Mouse (Mus musculus): Measurements from ENCODE around the gene Mink1. TPM values are rescaled to one million over a fixed set of nuclear protein-coding genes. Genes with fewer than 3 reads are reported as not detected.
"Not testable (repeated sequence)": the region's sequence is repeated elsewhere in the genome, so short reads cannot be mapped to it uniquely, and the experiment has no call there.

Gene Mink1
- polyA plus RNA-seq (2012; rRNA removed), result 222 and 224 TPM in 2 replicates

- peak within 1 kb of the TSS; percentile 82 for H3K27ac ChIP-seq (ENCODE audit: insufficient read depth, low read length)
- WGBS, result under 1% methylated on average over 57 of the region's 57 CpGs
- peak within 1 kb of the TSS; percentile 84 for H3K4me3 ChIP-seq (replicated peaks; ENCODE audit: insufficient read depth, low read depth, low read length)
- peaks cover 8% of the 10 kb centered on the region for H3K4me1 ChIP-seq (ENCODE audit: control insufficient read depth, insufficient read depth, low read length)
- no peaks in the 10 kb centered on the region for H3K27me3 ChIP-seq (ENCODE audit: control insufficient read depth, insufficient read depth, low read length)
- no peak for TF ChIP-seq CTCF (IDR thresholded peaks at IDR 0.05; ENCODE audit: borderline replicate concordance, insufficient read depth, low read depth, low read length)
- TF ChIP-seq POLR2A (IDR thresholded peaks at IDR 0.05; ENCODE audit: borderline replicate concordance, insufficient read depth, low read length), result peak; percentile 97
- peak; percentile 89 to 90 for DNase-seq
Measured at GRCm38 (mm10) chr11:70562287-70562994, at the start of gene Mink1. Mink1 (plus strand) TSS chr11:70562881.

DNA sequence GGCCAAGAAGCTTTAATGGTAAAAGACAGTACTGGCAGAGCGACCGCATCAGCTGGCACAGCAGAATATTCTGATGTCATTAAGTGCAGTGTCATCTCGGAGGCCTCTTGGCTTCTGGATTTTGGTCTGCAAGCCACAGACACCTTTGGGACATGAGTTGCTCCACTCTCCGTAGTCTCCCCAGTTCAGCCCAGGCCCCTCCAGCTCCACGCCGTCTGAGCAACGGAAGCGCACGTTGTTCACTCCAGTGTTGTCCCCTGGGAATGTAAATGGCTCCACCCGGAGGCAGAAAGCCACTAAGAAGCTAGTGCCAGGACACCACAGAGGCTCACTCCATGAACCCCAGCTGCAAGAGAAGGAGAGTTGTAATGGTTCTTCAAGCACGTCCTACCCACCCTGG, 49.2 kb upstream of the Mink1 start:
- Histone ChIP-seq H3K4me1 (ENCODE audit: control insufficient read depth, insufficient read depth, low read length) (no peaks in the 10 kb centered on the region), H3K27ac (ENCODE audit: insufficient read depth, low read length) (no peak overlapping the region), H3K4me3 (replicated peaks; ENCODE audit: insufficient read depth, low read depth, low read length) (no peak overlapping the region), H3K27me3 (ENCODE audit: control insufficient read depth, insufficient read depth, low read length) (no peaks in the 10 kb centered on the region)
- 14% methylated on average over 11 of the region's 11 CpGs for WGBS
- TF ChIP-seq CTCF (IDR thresholded peaks at IDR 0.05; ENCODE audit: borderline replicate concordance, insufficient read depth, low read depth, low read length) (no peak), POLR2A (IDR thresholded peaks at IDR 0.05; ENCODE audit: borderline replicate concordance, insufficient read depth, low read length) (no peak)
- no peak for DNase-seq

DNA sequence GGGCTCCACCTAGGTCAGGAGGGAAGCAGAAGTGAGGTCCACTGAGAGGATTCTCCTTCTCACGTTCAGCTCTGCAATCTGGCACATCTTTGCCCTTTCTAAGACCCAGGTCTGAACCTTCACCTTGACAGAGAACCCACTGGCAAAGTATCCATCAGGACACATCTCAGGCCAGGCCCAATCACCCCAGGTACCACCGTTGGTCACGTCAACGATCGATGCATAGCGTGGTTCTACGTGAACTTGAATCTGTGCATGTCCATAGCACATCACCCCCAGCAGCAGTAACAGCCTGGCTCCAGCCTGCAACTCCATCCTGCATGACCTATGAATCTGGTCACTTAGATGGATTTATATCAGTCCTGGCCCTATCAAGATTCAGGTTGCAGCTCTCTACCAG, 48.4 kb upstream of the Mink1 start, which contains the start of gene Vmo1:
Vmo1 (minus strand) TSS at position 329 of the 400 bp plus-strand sequence.
- WGBS, result 87% methylated on average over 7 of the region's 7 CpGs
- TF ChIP-seq CTCF (IDR thresholded peaks at IDR 0.05; ENCODE audit: borderline replicate concordance, insufficient read depth, low read depth, low read length), result no peak
- DNase-seq, result no peak
- Histone ChIP-seq H3K27me3 (ENCODE audit: control insufficient read depth, insufficient read depth, low read length) (no peaks in the 10 kb centered on the region), H3K27ac (ENCODE audit: insufficient read depth, low read length) (no peak within 1 kb of the TSS), H3K4me3 (replicated peaks; ENCODE audit: insufficient read depth, low read depth, low read length) (no peak within 1 kb of the TSS), H3K4me1 (ENCODE audit: control insufficient read depth, insufficient read depth, low read length) (no peaks in the 10 kb centered on the region)

DNA sequence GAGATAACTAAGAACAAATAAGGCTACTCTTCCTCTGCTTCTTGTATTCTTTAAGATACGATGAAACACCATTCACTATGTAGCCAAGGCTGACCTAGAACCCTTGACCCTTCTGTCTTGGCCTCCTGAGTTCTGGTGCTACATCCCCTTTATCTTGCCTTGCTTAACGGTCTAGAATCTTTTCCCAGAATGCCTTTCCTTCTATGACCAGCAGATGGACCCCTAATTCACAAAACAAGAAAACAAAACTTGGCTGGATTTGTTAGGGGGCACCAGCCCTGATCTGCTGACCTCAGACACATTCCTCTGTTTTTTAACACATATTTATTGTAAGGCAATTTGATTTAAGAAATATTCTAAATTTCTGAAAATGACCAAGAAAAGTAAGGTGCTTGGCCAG, 46.3 kb upstream of the Mink1 start:
- peaks cover 3% of the 10 kb centered on the region; the same call in 1 of the 2 replicates for H3K4me1 ChIP-seq (ENCODE audit: control insufficient read depth, insufficient read depth, low read length)
- TF ChIP-seq CTCF (IDR thresholded peaks at IDR 0.05; ENCODE audit: borderline replicate concordance, insufficient read depth, low read depth, low read length) (peak; percentile 35; the same call in 1 of the 2 replicates), POLR2A (IDR thresholded peaks at IDR 0.05; ENCODE audit: borderline replicate concordance, insufficient read depth, low read length) (no peak)
- H3K27ac ChIP-seq (ENCODE audit: insufficient read depth, low read length), result no peak overlapping the region
- peak in 1 of 2 experiments; percentile 24 for DNase-seq
- 22% methylated on average over 2 of the region's 2 CpGs for WGBS
- no peak overlapping the region for H3K4me3 ChIP-seq (replicated peaks; ENCODE audit: insufficient read depth, low read depth, low read length)
- H3K27me3 ChIP-seq (ENCODE audit: control insufficient read depth, insufficient read depth, low read length), result no peaks in the 10 kb centered on the region

DNA sequence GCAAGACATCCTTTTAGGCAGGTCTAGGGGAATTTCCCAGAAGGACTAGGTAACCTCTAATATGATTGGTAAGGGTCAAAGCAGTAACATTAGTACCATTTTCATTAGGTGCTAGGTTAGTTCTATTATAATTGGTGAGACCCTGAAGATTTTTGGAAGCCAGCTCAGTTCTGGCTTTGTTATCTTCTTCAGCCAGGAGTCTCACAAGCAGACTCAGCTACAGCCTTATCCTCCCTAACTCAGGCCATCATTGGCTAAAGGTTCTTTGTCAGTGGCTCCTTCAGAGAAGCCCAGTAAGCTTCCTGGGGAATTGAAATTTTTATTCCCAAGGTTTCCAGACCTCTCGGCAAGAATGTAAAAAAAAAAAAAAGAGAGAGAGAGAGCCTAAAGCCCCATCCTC, 44.2 kb upstream of the Mink1 start:
- 77% methylated on average over 1 of the region's 1 CpGs for WGBS
- TF ChIP-seq POLR2A (IDR thresholded peaks at IDR 0.05; ENCODE audit: borderline replicate concordance, insufficient read depth, low read length) (no peak), CTCF (IDR thresholded peaks at IDR 0.05; ENCODE audit: borderline replicate concordance, insufficient read depth, low read depth, low read length) (no peak)
- Histone ChIP-seq H3K27ac (ENCODE audit: insufficient read depth, low read length) (no peak overlapping the region), H3K27me3 (ENCODE audit: control insufficient read depth, insufficient read depth, low read length) (no peaks in the 10 kb centered on the region), H3K4me1 (ENCODE audit: control insufficient read depth, insufficient read depth, low read length) (peaks cover 3% of the 10 kb centered on the region; the same call in 1 of the 2 replicates), H3K4me3 (replicated peaks; ENCODE audit: insufficient read depth, low read depth, low read length) (no peak overlapping the region)
- no peak for DNase-seq

DNA sequence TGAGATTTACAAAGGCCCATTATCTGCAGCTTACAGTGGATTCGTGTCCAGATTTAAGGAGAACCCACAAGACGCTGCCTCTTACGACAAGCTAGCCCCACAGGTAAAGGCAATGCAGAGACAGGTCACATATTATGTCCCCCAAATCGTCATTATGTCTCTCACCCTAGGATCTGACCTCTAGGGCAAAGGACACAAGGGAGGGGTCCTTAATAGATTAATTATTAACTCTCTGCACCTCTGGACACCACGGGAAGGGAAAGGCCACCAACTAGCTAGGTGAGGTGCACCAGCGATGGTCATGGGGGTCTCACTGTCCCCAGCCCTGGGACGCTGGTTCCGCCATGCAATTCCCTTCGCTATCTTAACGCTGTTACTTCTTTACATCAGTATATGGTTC, 43.8 kb upstream of the Mink1 start, which contains the start of gene Gltpd2:
Gltpd2 (plus strand) TSS at position 274 of the 400 bp plus-strand sequence.
- Histone ChIP-seq H3K27me3 (ENCODE audit: control insufficient read depth, insufficient read depth, low read length) (no peaks in the 10 kb centered on the region), H3K27ac (ENCODE audit: insufficient read depth, low read length) (no peak within 1 kb of the TSS), H3K4me3 (replicated peaks; ENCODE audit: insufficient read depth, low read depth, low read length) (no peak within 1 kb of the TSS), H3K4me1 (ENCODE audit: control insufficient read depth, insufficient read depth, low read length) (peaks cover 3% of the 10 kb centered on the region; the same call in 1 of the 2 replicates)
- TF ChIP-seq CTCF (IDR thresholded peaks at IDR 0.05; ENCODE audit: borderline replicate concordance, insufficient read depth, low read depth, low read length), result no peak
- TF ChIP-seq POLR2A (IDR thresholded peaks at IDR 0.05; ENCODE audit: borderline replicate concordance, insufficient read depth, low read length), result no peak
- no peak for DNase-seq
- 88% methylated on average over 10 of the region's 10 CpGs for WGBS

GRCm38 (mm10) chr11:70520178-70520769, 42.4 kb upstream of the Mink1 start:
- DNase-seq, result peak; percentile 44 to 59
- H3K27me3 ChIP-seq (ENCODE audit: control insufficient read depth, insufficient read depth, low read length), result no peaks in the 10 kb centered on the region
- peak overlapping the region; percentile 17 for H3K4me3 ChIP-seq (replicated peaks; ENCODE audit: insufficient read depth, low read depth, low read length)
- TF ChIP-seq CTCF (IDR thresholded peaks at IDR 0.05; ENCODE audit: borderline replicate concordance, insufficient read depth, low read depth, low read length), result no peak
- H3K27ac ChIP-seq (ENCODE audit: insufficient read depth, low read length), result peak overlapping the region; percentile 12; the same call in 1 of the 2 replicates
- H3K4me1 ChIP-seq (ENCODE audit: control insufficient read depth, insufficient read depth, low read length), result peaks cover 3% of the 10 kb centered on the region; the same call in 1 of the 2 replicates
- 10% methylated on average over 41 of the region's 41 CpGs for WGBS

DNA sequence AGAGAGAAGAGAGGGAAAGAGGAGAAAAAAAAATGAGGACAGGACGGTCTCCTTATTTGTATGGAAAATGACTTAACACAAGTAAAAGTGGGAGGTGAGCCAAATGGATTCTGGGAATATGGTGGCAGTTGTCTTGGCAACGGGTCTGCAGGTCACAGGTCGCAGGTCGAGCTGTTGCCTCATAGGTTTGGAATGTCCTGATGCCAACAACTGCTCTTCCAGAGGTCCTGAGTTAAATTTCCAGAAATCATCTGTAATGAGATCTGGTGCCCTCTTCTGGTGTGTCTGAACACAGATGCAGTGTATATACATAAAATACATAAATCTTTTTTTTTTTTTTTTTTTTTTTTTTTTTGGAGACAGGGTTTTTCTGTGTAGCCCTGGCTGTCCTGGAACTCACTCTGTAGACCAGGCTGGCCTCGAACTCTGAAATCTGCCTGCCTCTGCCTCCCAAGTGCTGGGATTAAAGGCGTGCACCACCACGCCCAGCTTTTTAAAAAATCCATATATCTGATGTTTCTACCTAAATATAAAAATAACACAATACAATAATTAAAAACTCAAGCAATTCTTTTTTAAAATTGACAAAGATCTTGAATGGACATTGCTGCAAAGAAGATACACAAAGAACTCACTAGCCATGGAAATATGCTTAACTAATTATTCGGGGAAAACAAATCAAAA, 39.2 kb upstream of the Mink1 start:
- not testable (repeated sequence) for H3K27ac ChIP-seq (ENCODE audit: insufficient read depth, low read length); DNase-seq; H3K4me3 ChIP-seq (replicated peaks; ENCODE audit: insufficient read depth, low read depth, low read length); H3K4me1 ChIP-seq (ENCODE audit: control insufficient read depth, insufficient read depth, low read length); H3K27me3 ChIP-seq (ENCODE audit: control insufficient read depth, insufficient read depth, low read length)
- whole genome bisulfite sequencing, result 88% methylated on average over 8 of the region's 8 CpGs
